ENCODE assay signal across 25 mouse cellular contexts in genomic region chr4:114557731-114558130, GRCm38 (mm10).
"Had no signal": no experiment of that assay in that cellular context is flagged by ENCODE, and none has a peak within 500 bp of the region (broad histone marks: within the 10 kb centered on the region; RNA-seq: fewer than 3 reads in every experiment).

No protein-coding gene starts in this region.

- H3K27me3 ChIP-seq: embryonic facial prominence, embryonic 12.5 days; embryonic facial prominence, embryonic 15.5 days; forebrain, embryonic 12.5 days; forebrain, embryonic 13.5 days; forebrain, embryonic 15.5 days had no signal

- H3K36me3 ChIP-seq: embryonic facial prominence, embryonic 10.5 days; embryonic facial prominence, embryonic 12.5 days; embryonic facial prominence, embryonic 13.5 days; embryonic facial prominence, embryonic 15.5 days; forebrain, embryonic 10.5 days; forebrain, embryonic 12.5 days; forebrain, embryonic 15.5 days had no signal

- H3K4me1 ChIP-seq: forebrain, embryonic 13.5 days; forebrain, embryonic 15.5 days had no signal

- H3K9ac ChIP-seq: embryonic facial prominence, embryonic 12.5 days; embryonic facial prominence, embryonic 13.5 days; embryonic facial prominence, embryonic 15.5 days; forebrain, embryonic 12.5 days; forebrain, embryonic 13.5 days; forebrain, embryonic 15.5 days; forebrain, postnatal 0 days had no signal

- H3K9me3 ChIP-seq: embryonic facial prominence, embryonic 10.5 days; embryonic facial prominence, embryonic 12.5 days; embryonic facial prominence, embryonic 13.5 days; embryonic facial prominence, embryonic 15.5 days; forebrain, embryonic 10.5 days; forebrain, embryonic 12.5 days; forebrain, embryonic 13.5 days; forebrain, embryonic 15.5 days had no signal

- DNase-seq: cerebellum, adult 8-10 months; cerebellum, adult 9-10 months; cerebellum, adult 9-11 months; cerebellum, postnatal 10 days; cerebellum, postnatal 14 days; cerebellum, postnatal 25 days; cerebellum, postnatal 36 days; forebrain, postnatal 0 days; gastrocnemius, adult 2 months; gastrocnemius, postnatal 10 days; gastrocnemius, postnatal 14 days; gastrocnemius, postnatal 25 days; gastrocnemius, postnatal 36 days; heart, adult 18-20 months; heart, adult 2 months had no signal

- H3K4me2 ChIP-seq: embryonic facial prominence, embryonic 12.5 days; embryonic facial prominence, embryonic 13.5 days; embryonic facial prominence, embryonic 15.5 days; forebrain, embryonic 12.5 days; forebrain, embryonic 13.5 days; forebrain, embryonic 15.5 days had no signal

- ATAC-seq: forebrain, embryonic 13.5 days; forebrain, embryonic 14.5 days; forebrain, embryonic 15.5 days; forebrain, postnatal 0 days had no signal

- H3K27ac ChIP-seq: embryonic facial prominence, embryonic 10.5 days; embryonic facial prominence, embryonic 12.5 days; embryonic facial prominence, embryonic 13.5 days; embryonic facial prominence, embryonic 15.5 days; forebrain, embryonic 12.5 days; forebrain, embryonic 13.5 days; forebrain, embryonic 15.5 days; gastrocnemius, adult 2 months; heart, adult 2 months had no signal

- H3K4me3 ChIP-seq: embryonic facial prominence, embryonic 10.5 days; embryonic facial prominence, embryonic 12.5 days; embryonic facial prominence, embryonic 13.5 days; embryonic facial prominence, embryonic 15.5 days; erythroblast, embryonic 14.5 days; forebrain, embryonic 10.5 days; forebrain, embryonic 12.5 days; forebrain, embryonic 13.5 days; forebrain, embryonic 15.5 days; gastrocnemius, adult 2 months; heart, adult 2 months had no signal
